Mouse (Mus musculus): ENCODE data around the gene Aurkc. TPM values are rescaled to one million over a fixed set of nuclear protein-coding genes. Genes with fewer than 3 reads are reported as not detected.
"Not testable (repeated sequence)": the region's sequence is repeated elsewhere in the genome, so short reads cannot be mapped to it uniquely, and the experiment has no call there.

The Aurkc gene
- total RNA-seq (2021): not detected
- long read RNA-seq, experiment 1: 0 reads
- long read RNA-seq, experiment 2: 0 reads

DNA sequence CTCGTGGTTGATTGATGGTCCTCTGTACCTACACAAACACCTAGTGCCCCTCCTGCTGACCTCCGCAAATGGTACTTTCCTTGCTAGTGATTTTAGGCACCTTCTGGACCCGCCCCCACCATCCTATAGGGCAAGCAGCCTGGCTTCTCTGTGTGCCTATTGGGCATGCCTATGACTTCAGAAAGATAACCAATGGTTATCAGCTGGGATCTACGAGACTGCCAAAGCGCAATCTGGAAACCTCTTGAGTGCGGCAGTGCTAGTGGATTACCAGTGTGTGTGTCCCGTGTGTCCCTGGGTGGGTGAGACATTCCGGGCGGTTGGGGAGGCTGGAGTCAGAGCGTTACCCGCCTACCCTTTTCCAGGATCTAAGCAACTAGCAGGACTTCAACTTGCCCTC, at the start of gene Aurkc:
TSS of gene Aurkc (plus strand) at position 50 of the 400 bp plus-strand sequence.
- DNase-seq: not testable (repeated sequence)

DNA sequence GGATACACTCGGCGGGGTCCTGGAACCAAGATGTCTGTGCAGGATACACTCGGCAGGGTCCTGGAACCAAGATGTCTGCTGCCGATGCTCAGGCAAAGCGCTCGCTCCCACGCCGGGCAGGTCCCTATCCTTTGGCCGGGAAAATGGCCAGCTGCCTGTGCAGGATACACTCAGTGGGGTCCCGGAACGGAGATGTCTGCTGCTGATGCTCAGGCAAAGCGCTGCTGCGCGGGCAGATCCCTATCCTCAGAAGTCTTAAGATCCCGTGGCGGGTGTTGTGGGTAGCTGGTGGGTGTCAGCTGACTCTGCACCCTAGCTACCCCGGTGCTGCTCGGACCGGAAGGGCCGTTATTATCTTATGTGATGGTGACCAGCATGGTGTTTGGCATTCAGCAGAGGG, 47.0 kb upstream of the Aurkc start:
- DNase-seq: not testable (repeated sequence)

DNA sequence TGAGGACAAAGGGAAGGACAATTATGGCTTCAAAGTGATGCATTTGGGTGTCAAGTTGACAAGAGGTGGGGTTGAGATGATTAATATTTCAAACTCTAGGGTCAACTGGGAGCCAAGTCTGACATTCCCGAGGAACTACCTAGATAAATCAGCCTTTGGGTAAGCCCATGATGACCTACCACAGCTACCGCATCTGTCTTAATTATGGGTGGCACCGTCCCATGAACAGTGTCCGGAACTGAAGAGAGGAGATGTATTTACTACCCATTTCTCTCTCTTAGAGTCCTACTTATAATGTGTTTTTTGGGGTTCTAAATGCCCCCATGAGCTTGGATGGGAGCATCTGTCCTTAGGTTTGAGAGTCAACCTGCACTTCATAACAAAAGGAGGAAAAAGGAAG, 38.5 kb upstream of the Aurkc start:
- DNase-seq: no peak

DNA sequence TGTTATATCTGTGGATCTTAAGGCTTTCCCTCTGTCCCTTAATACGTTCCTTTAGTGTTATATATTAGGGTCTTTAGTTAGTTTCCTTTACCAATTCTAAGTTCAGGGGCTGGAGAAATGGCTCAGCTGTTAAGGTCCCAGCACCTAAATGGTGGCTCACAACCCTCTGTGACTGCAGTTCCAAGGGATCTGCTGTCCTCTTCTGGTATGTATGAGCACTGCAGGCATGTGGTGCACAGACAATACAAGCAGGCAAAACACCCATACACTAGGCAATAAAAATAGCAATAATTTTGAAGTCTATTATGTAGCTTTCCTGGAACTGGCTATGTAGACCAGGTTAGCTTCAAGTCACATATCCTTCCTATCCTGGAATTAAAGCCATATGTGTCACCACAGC, 36.5 kb upstream of the Aurkc start:
- no peak for DNase-seq

DNA sequence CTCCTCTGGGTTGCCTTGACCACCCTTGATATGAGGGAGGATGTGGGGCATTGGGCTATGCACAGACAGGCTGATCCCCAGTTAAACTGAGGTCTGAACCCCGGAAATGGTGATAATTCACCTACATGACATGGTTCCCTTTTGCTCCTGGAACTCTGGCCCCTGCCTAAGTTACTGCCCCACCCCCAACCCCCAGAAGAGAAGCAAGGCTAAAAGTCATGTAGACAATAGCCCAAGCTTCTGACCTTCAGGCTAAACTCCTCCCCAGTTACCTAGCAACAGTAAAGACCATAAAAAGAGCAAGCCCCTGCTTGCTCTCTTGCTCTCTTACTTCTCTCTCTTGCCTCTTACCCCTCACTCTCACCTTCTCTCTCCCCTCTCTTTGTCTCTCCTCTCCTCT, 21.5 kb upstream of the Aurkc start:
- no peak for DNase-seq

DNA sequence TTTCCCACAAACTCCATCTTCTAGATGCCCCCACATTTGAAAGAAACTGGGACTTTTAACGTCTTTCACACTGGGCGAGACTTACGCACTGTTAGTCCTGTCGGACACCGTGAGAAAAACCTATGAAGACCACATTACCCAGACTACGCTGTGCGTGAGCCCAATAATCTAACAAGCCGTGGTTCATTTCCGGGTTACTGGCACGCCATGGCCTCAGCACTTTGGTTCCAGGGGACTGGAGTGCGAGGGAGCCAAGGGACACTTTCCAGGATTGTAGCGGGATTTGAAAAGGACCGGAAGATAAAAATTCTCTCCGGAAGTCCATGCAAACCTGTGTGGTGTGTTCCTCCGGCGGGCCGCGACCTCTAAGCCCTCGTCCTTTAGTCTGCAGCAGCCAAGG, 18.2 kb upstream of the Aurkc start:
- DNase-seq: no peak

DNA sequence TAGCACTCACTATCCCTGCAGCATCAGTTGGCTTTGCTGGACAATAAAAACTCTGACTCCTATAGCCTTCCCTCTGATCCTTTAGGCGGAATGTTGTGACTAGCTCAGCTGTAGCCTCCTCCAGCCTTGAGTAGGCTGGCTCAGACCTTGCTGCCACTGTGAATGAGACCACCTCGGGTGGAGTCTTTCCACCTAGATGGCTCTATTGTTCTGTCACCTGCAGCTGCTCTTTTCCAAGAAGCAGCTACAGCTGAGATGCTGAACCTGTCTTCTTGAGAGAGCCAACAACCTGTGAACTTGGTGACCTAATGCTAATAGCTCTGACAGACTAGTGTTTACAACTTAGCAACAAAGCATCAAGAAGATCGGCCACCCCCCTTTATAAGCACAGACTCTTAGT, 3.8 kb downstream of the Aurkc start:
- not testable (repeated sequence) for DNase-seq

DNA sequence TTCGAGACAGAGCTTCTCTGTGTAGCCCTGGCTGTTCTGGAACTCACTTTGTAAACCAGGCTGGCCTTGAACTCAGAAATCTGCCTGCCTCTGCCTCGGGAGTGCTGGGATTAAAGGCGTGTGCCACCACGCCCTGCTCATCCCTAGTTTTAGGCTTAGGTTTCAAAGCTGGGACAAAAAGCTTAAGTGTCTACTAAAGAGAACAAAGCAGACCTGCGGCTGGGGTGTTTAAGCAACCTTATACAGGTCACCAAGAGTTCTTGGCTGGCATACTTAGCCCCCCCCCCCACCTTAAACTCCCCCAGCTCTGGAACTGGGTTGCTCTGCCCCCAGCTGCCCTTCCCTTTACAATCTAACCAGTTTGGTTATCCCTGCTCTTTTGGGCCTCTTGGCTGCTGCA, 10.3 kb downstream of the Aurkc start:
- DNase-seq: not testable (repeated sequence)

DNA sequence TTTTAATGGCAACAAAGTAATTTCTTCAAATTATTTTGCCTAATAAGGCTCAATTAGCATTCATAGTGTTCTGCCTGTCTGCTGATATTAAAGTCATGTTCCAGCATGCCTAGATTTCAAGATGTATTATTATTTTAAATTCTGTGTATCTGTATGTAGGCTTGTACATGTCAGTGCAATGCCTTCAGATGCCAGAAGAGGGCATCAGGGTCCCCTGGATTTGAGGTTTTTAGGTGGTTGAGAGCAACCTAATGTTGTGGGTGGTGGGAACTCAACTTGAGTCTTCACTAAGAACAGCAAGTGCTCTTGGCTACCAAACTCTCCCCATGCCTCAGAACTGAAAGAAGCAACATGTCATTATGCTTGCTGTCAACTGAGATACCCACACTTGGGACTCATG, 32.3 kb downstream of the Aurkc start:
- DNase-seq: no peak

DNA sequence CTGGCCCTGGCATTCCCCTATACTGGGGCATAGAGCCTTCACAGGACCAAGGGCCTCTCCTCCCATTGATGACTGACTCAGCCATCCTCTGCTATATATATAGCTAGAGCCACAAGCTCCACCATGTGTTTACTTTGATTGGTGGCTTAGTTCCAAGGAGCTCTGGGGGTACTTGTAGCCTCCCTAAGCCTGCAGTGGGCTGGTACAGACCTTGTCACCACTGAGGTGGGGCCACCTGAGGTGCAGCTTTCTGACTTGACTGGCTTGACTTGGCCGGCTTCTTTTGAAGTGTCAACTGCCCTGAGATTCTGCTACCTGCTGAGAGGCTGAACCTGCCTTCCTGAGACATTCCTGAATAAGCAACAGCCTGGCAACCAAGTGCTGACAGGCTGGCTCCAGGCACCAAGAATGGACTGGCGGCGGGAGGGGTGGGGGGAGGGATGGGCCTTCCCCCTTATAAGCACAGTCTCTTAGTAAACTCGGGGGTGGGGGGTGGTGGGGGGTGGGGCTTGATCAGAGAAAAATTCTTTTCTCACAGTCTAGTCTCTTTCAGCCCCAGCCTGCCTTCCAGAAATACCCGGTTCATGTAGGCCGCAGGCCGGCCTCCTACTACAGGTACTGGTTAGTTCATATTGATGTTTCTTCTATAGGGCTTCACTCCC, 54.7 kb downstream of the Aurkc start:
- DNase-seq: not testable (repeated sequence)

Other genes with a start within 250 kb of the Aurkc start
- gene Zfp954, start 126.2 kb downstream of the Aurkc start, total RNA-seq (2021): 1 to 10 TPM; 4.5 TPM
- under 1 TPM; 0.37 to 0.51 TPM for gene Zfp773, start 141.5 kb downstream of the Aurkc start, total RNA-seq (2021)
- gene Zfp418, start 176.0 kb downstream of the Aurkc start, total RNA-seq (2021): 1 to 10 TPM; 1.7 to 2.0 TPM
- gene Zfp772, start 214.7 kb downstream of the Aurkc start, total RNA-seq (2021): 1 to 10 TPM; 1.8 to 2.0 TPM

Measured in heart, adult 18-20 months (tissue).